Mouse (Mus musculus): ENCODE data around the gene Rab3b.

Rab3b gene

DNA sequence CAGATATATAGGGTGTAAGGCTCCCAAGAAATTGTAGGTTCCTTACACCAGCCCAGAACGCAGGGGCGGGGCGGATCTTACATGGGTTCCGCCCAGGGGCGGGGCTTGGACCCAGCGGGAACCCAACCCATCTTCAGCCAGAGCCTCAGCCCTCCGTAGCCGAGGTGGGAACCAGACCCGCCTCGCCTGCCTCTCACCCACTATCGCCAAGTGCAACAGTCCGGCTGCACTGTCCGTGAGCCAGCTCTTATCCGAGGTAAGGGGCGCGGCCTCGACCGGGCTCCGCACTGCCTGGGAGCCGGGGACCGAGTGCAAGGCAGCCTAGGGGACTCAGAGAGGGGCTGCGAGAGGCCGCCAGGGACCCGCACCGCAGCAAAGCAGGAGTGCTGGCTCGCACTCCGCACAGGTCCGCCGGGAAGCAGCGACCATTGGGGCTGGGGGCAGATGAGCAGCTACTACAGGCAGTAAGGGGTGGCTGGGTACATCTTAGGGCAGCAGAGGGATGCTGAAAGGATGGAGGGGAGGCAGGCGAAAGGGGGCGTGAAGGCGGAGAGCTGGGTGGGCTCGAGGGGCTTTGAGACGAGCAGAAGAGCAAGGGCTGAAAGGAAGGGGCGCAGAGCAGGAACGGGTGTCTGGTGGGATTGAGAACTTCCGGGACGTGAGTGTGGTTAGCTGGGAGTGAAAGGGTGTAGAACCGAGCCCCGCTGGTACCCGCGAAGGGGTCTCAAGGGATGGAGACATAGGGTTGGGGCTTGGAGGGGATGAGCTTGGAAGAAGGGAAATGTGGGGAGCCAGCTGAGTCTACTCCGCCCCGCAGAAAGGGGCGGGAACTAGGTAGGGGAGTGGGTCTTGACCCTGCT, at the start of gene Rab3b:
Rab3b (plus strand) TSS at position 101 of the 860 bp plus-strand sequence.
- DNase-seq (ENCODE audit: low spot score in 2 of 2): peak; percentile 54 to 81

DNA sequence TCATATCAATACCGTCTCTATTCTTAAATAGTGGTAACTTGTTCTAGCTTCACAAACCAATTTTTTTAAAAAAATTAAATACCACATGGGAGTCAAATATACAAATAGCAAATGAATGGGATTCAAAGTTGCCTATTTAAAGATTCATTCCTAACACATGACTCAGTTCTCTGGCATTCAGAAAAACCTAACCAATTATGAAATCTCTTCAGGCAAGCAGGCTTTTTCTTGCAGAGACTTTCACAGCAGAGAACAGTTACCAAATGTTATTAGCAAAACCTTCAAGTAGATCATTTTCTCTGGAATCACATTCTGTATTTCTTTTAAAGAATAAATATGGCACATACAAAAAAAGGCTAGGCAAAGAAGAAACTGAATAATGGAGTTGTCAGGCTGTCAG, 48.2 kb upstream of the Rab3b start:
- DNase-seq (ENCODE audit: low spot score in 2 of 2): no peak

DNA sequence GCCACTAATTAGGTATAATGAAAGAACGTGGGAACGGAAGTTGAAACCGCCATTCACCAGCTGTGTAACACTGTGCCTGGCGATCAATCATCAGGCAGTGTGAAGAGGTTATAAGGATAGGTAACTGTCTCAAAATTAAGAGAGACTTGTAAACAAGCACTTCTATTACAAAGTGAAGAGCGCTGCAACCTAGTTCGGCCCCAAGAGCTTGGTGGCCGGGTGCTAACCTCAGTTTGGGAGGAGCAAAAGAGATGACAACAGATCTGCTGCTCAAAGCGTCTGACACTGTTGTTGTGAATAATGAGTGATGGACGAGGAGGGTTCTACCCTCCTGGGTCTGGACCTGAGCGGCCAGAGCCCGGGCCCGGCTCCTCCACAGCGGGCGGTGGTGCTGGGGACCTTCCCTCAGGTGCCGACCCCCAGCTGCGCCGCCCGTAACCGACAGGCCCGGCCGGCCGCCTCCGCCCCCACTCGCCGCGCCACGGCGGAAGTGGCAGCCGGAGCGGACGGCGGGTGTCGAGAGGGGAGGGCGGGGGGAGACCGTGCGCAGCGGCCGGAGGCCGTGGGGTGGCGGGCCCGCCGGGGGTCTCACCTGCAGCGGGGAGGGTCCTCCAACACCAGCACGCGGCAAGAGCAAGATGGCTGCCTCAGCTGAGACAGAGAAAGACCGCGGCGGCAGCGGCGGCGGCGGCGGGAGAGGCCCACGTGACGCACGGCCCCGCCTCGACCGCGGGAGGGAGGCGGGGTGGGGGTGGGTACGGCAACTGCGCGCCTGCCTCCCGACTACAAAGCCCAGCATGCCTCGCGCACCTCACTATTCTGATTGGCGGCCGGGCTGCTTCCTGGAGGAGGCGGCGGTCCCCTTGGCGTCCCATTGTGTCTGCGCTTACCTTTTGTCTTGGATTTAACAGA, 45.7 kb upstream of the Rab3b start, which contains the start of gene Btf3l4:
Btf3l4 (minus strand) TSS at position 699 of the 912 bp plus-strand sequence.
- peak; percentile 84 to 93 for DNase-seq (ENCODE audit: low spot score in 2 of 2)

DNA sequence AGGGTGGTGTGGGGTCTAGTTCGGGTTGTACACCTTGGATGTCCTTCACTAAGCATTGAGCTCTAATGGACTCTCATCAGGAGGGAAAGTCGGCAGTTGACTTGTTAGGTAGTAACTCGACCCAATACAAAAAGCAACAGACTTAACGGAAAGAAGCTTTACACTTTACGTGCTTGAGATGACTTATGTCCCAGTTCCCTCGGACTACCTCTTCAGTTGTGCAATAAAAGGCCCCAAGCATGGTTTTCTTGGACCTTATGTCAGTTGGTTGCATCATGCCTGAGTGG, 45.1 kb upstream of the Rab3b start:
- DNase-seq (ENCODE audit: low spot score in 2 of 2): no peak

DNA sequence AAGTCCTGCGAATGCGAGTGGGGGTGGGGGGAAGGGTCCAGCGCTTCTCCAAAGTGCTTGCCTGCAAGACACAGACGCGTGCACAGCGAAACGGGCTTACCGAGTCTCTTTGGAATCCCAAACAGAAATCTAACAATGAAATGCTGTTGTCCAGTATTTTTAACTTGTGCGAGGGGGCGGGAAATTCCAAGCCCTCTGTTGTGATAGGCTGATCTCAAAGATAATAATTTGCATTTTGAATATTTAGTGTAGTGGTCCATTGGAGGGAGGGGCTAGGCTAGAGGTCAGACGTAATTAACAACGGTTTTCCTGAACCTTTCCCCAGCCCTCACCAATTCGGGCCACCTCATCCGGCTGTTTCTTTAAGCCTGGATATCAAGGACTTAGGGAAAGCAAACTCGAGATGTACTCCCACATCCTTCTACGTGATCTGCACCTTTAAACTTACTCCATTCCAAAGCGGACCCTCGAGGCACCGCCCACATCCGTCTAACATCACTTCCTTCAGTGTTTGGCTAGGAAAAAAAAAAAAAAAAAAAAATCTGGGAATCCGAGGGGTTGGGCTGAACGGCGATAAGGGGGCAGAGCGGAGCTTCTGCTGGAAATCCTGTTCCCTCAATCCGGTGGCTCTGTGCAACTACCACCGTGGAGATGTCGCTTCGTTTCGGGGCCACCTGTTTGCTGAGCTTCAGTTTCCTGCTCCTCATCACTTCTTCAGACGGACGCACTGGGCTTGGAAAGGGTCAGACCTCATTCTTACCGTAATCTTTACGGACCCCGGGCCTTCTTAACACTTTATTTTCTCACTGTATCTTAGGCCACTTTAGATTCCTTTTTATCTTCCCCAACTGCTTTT, 44.5 kb upstream of the Rab3b start, which contains the start of gene Txndc12:
Txndc12 (plus strand) TSS at position 487 of the 856 bp plus-strand sequence.
- peak; percentile 54 to 76 for DNase-seq (ENCODE audit: low spot score in 2 of 2)

DNA sequence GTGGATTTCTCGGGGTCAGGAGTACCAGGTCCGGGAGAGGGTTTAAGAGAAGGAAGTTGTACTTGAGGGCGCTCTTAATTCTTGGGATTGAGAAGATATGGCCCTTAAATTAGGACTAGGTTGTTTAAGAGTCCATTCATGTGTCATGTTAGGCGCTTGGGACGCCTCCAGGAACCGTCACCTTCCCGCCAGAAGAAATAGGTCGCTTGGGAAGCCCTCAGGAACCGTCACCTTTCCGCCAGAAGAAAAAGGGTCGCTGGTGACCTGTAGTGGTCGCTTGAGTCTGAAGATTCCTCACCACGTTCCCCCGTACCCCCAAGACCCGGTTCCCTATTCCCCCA, 43.9 kb upstream of the Rab3b start:
- no peak for DNase-seq (ENCODE audit: low spot score in 2 of 2)

DNA sequence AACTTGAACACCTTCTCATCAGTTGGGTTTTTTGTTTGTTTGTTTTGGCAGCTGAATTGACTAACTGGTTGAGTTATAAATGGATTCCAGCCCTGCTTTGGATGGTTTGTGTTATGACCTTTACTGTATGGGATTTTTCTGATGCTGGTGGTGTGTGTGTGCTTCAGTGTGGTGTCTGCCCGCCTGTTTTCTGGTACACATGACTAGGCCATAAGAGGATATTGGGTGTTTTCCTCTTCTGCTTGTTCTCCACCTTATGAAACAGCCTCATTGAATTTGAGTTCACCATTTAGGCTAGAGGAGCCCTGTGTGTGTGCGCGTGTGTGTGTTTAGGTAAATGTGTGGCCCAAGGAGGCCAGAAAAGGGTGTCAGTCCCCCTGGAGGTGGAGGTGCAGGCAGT, 43.4 kb upstream of the Rab3b start:
- DNase-seq (ENCODE audit: low spot score in 2 of 2): no peak

DNA sequence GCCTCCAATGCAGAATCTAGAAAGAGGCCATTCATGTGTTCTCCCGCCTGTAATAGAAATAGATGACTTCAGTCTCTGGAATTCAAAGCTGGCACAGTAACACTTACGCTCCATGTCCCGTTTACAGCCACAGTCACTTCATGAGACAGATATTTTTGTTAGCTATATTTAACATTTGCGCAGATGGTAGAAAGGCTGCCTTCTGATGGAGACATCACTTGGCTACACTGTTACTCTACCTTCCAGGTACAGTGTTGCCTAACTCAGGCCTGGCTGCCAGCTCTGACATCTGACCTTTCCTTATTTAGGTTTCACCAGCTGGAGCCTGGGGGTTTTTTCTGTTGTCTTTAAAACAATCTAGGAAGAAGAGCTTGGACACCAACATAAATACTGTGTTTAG, 40.8 kb upstream of the Rab3b start:
- DNase-seq (ENCODE audit: low spot score in 2 of 2): no peak

DNA sequence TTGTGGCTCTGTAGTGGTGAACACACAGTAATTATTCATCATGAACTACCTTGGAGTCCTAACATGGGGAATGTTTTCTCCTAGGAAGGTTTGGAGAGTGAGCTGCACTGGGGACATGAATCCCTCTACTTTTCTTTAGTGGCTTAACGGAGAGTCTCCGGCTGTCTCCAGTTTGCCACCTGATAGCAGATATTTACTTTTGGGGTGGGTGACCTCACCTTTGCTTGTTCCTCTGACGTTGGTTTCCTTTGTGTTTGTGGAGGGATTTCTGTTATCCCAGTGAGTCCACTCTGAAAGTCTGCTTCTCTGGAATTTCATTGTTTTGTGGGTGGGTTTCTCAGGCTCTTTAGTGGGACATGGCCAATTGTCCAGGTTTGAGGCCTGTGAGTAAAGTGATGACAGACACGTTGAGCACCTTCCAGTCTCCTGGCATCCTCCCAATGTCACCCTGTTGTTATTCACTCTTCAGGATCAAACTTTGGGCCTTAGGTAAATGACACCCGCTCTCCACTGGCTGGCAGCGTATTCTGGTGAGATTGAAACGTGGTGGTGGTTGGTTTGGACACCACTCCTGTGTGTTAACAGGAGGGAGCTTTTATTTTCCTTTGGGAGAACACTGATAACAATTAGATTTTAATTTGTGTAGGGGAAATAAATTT, 36.8 kb upstream of the Rab3b start:
- DNase-seq (ENCODE audit: low spot score in 2 of 2): no peak

DNA sequence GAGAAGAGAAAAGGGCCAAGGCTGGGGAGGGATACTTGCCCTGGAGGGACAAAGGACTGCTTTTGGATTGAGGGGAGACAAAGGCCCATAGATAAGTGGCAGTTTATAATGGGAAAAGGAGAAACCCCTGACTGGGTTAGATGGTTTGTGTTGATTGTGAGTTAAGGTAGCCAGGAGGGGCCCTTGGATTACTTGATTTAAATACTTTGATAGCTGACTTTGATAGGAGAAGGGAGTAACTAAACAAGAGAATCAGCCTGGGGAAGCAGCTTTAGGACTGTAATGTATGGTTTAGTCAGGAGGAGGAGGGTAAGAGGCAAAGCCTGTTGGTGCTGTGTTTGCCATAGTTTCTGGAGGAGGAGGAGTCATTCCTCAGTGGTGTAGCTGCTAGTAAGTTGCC, 35.5 kb upstream of the Rab3b start:
- no peak for DNase-seq (ENCODE audit: low spot score in 2 of 2)

DNA sequence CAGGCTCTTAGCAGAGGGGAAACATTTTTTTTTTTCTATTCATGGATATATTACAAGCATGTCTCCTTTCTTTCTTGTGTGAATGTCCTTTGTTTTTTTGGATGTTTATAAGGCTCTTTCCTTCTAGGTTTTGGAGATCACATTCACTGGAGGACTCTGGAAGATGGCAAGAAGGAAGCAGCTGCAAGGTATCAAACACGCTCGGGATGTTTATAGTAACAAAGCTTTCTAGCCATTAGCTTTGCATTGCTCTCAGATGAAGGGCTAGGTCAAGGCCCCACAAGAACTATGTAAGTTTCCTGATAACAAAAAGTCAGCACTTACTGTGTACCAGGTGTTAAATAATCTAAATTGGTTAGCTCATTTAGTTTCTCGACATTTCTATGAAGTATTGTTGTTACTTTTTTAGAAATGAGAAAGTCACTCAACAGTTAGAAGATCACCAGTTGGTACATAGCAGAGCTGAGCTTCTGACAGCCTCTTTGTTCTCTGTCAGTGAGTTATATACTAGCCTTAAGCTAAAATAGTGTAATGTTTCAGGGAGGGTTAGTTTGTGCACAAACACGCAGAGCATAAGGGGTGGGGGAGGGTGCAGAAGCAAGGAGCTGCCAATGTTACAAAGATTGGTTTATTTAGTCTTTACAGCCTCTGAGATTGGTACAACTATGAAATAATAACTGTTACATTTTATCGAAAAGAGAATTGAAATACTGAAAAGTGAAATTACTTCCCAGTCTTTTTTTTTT, 32.9 kb upstream of the Rab3b start:
- DNase-seq (ENCODE audit: low spot score in 2 of 2): no peak

DNA sequence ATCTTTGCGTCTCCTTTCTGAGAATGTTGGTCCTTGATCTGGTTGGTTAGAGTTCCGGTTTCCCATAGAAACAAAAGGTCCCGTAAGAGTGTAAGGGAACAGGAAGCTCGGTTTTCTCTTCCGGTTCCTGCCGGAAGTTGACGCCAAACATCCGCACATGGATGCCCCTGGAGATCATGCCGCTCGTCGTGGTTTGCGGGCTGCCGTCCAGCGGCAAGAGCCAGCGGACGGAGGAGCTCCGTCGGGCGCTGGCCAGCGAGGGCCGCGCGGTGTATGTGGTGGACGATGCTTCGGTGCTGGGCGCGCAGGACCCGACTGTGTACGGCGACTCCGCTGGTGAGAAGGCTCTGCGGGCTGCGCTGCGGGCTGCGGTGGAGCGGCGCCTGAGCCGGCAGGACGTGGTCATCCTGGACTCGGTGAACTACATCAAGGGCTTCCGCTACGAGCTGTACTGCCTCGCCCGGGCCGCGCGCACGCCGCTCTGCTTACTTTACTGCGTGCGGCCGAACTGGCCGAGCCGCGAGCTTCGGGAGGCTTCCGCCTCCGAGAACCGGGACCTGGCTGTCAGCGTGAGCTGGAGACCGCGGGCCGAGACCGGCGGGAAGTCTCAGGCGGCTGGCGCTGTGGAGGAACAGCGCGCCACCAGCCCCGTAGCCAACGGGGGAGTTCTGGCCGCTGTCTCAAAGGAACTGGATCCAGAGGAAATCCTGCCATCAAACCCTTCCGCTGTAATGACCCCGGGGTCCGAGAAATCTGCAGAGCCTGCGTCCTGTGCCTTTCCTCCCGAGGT, 31.0 kb upstream of the Rab3b start, which contains the start of gene Kti12:
Kti12 (plus strand) TSS at position 71 of the 790 bp plus-strand sequence.
- peak; percentile 65 to 74 for DNase-seq (ENCODE audit: low spot score in 2 of 2)

DNA sequence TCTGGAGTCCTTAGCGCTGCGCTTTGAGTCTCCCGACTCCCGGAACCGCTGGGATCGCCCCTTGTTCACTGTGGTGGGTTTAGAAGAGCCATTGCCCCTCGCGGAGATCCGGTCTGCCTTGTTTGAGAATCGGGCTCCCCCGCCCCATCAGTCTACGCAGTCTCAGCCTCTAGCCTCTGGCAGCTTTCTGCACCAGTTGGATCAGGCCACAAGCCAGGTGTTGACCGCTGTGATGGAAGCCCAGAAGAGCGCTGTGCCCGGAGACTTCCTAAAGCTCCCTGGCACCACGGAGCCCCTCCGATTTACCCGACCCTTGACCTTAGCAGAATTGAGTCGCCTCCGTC, 30.4 kb upstream of the Rab3b start, which contains the start of gene A730015C16Rik:
A730015C16Rik (minus strand) TSS at position 115 of the 344 bp plus-strand sequence.
- peak; percentile 37 to 42 for DNase-seq (ENCODE audit: low spot score in 2 of 2)

DNA sequence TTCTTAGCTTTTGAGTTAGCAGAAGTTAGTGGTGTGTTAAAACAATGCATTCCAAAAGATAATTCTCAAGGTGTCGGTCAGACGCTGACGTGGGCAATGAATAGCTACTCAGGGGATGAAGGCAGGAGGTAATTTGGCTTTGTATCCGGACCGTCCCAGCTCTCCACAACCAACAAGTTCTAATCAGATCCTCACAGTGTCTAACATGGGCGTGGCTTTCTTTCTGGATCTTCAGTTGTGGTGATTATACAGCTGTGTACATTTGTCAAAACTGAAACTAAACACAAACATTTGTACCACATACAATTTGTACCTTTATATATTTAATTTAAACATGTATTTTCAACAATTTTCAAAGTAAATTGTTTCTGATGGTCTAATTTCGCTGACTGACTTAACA, 12.1 kb upstream of the Rab3b start:
- DNase-seq (ENCODE audit: low spot score in 2 of 2): no peak

DNA sequence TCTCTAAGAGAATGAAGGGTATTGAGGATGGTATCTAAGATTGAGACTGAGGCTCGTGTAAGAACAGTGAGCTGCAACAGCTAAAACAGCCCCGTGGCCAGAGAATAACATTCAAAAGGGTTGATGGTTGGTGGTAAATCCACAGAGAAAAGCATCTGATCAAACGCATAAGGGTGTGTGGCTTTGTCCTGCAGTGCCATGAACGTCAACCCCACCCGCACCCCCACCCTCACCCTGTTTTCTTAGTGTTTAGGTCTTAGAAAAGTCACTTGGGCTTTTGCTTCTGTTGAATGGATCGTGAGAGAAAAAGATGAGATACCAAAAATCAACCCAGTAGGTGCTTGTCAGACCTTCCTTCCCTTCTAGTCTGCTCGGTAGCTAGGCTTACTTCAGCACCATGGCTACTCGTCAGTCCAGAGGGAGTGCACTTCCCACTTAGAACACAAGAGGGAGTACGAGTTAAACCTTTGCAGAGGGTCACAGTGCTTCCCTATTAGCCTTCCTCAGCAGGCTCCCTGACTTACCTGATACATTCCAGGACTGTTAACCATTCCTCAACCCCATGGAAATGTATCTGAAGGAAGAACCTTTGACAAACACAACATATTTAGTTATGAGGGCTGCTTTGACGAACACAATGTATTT, 9.0 kb upstream of the Rab3b start:
- peak; percentile 60 to 81 for DNase-seq (ENCODE audit: low spot score in 2 of 2)

DNA sequence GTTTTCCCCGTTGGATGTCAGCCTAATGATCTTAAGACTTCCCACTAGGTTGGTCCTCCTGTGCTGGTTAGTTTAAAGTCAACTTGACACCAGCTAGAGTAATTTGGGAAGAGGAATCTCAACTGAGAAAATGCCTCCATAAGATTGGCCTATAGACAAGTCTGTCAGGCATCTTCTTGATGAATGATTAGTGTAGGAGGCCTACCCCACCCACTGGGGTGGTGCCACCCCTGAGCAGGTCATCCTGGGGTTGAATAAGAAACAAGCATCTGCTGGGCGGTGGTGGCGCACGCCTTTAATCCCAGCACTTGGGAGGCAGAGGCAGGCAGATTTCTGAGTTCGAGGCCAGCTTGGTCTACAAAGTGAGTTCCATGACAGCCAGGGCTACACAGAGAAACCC, 5.1 kb upstream of the Rab3b start:
- no peak for DNase-seq (ENCODE audit: low spot score in 2 of 2)

DNA sequence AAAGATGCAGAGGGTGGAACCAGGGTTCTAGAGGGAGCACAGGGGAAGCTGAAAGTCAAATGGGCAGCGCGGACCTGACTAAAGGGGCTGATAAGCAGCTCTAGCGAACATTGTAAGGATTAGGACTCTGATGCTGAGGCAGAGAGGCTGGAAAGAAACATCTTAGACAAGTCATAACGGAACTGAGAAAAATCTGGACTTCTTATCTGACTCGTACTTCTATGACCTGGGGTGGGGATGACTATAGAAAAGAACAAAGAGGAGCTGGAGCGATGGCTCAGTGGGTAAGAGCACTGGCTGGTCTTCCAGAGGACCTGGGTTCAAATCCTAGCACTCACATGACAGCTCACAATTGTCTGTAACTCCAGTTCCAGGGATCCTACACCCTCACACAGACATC, 962 bp upstream of the Rab3b start:
- no peak for DNase-seq (ENCODE audit: low spot score in 2 of 2)

DNA sequence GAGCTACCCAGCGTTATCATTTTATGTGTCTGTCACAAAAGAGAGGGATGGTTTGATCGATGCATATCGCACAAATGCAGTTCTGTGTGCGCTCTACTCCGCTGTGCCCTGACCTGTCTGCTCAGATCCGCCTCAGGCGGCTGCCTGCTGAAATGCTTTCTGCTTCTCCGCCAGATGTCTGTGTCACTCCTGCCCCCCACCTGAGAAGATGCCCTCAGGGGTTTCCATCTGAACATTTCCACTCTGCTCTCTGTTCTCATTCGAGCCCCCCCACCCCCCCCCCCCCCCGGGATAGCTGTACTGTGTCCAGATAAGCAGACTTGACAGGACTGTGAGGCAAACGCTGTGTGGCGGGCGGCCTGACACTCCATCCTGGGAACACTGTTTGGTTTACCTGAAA, 5.0 kb downstream of the Rab3b start:
- no peak for DNase-seq (ENCODE audit: low spot score in 2 of 2)

DNA sequence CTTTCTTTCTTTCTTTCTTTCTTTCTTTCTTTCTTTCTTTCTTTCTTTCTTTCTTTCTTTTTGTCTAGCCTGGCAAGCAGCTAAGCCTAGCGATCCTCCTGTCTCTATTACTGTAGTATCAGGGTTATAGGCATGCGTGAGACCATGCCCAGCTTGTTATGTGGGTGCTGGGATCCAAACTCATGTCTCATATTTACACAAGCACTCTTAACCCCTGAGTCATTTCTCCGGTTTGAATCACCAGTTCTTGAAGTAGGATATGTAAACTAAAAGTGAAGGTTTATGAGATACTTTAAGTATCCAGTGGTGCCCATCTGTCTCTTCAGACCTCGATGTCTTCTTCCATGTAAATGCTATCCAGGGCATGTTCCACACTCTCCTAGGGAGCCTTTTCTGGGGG, 8.6 kb downstream of the Rab3b start:
- no peak for DNase-seq (ENCODE audit: low spot score in 2 of 2)
